Mouse (Mus musculus) kidney, embryonic 16.5 days (tissue): ENCODE data around the gene Lactbl1. TPM values are rescaled to one million over a fixed set of nuclear protein-coding genes. Genes with fewer than 3 reads are reported as not detected.

Experiments used
- ATAC-seq: fragments of 200-750 bp; cut with Nextera tagmentation; 2 replicates; pipeline ENCODE4 v1.8.0; 2017; ENCODE audit warnings: moderate TSS enrichment; ENCODE audit not compliant: low FRiP score, low TSS enrichment
- H3K27ac ChIP-seq: fragments of 300-500 bp; sonication (generic); 2 replicates; pipeline ENCODE4 v1.5.1; 2014; ENCODE audit warnings: low read length
- H3K27me3 ChIP-seq: fragments of 300-500 bp; sonication (generic); 2 replicates; pipeline ENCODE4 v1.6.1; 2014; ENCODE audit warnings: low read length, control low read depth, mixed read lengths; ENCODE audit not compliant: insufficient read depth
- H3K36me3 ChIP-seq: fragments of 300-500 bp; sonication (generic); 2 replicates; pipeline ENCODE4 v1.6.1; 2014; ENCODE audit warnings: low read length, control low read depth, mixed read lengths; ENCODE audit not compliant: insufficient read depth
- H3K4me1 ChIP-seq: fragments of 300-500 bp; sonication (generic); 2 replicates; pipeline ENCODE4 v1.6.1; 2014; ENCODE audit warnings: low read length, control low read depth, mixed read lengths; ENCODE audit not compliant: insufficient read depth
- H3K4me2 ChIP-seq: fragments of 300-500 bp; sonication (generic); replicated peaks from 2 replicates; pipeline ENCODE4 v1.6.1; 2014; ENCODE audit warnings: low read depth, low read length
- H3K4me3 ChIP-seq: fragments of 300-500 bp; sonication (generic); 2 replicates; pipeline ENCODE4 v1.5.1; 2014; ENCODE audit warnings: mild to moderate bottlenecking, low read length
- H3K9ac ChIP-seq: fragments of 300-500 bp; sonication (generic); replicated peaks from 2 replicates; pipeline ENCODE4 v1.6.1; 2014; ENCODE audit warnings: low read length
- H3K9me3 ChIP-seq: fragments of 300-500 bp; sonication (generic); 2 replicates; pipeline ENCODE4 v1.6.1; 2016; ENCODE audit warnings: low read length, control low read depth
- WGBS: fragments of 180-500 bp; shearing (Covaris S2); extraction: QIAGEN DNeasy Blood & Tissue Kit; methylation state at CpG from one replicate; pipeline ENCODE4 v1.1.7; 2014; 5-methylcytosine and 5-hydroxymethylcytosine counted together
- polyA plus RNA-seq: library from polyadenylated mRNA; unstranded; fragments of >200 nt; fragmentation: Nextera tagmentation; extraction: Ambion mirVana; gene quantifications from 2 replicates; pipeline ENCODE4 v1.2.1, GENCODE M21; 2015

Lactbl1 gene
- polyA plus RNA-seq, 1 experiment from 2014 or later, result not detected

GRCm38 (mm10) chr4:136650261-136650660 lies 27.8 kb downstream of the Lactbl1 start:
- H3K4me2 ChIP-seq, result no peak overlapping the region
- 47% methylated on average over 8 of the region's 8 CpGs for WGBS
- peak overlapping the region; percentile 39 for H3K27ac ChIP-seq

DNA sequence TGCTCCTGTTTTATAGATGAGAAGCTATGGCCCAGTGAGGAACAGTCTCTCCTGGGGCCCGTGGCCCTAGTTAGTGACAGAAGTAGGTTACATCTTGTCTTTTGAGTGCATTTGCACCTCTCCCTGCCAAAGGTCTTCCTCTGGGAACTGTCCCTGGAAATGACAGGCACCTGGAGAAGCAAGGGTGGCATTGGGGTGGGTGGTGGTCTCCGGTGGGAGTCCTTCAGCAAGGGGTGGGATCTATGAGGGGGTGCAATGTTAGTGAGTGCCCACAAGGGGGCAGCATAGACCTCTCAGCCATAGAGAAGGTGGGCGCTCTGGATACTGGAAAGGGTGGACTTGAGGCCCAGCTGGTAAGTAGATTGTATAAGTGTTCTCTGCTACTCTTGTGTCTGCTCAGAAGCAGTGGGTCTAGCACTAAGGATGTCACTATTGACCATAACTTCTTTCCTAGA lies 29.0 kb downstream of the Lactbl1 start:
- 0 out of 2 replicates have a peak, but pooled peaks cover 2% of the 10 kb centered on the region for H3K9me3 ChIP-seq
- peaks cover 16% of the 10 kb centered on the region for H3K4me1 ChIP-seq
- 61% methylated on average over 3 of the region's 3 CpGs for WGBS
- no peak overlapping the region for H3K4me2 ChIP-seq
- no peak overlapping the region for H3K9ac ChIP-seq
- H3K27ac ChIP-seq, result no peak overlapping the region
- ATAC-seq, result no peak
- no peak overlapping the region for H3K4me3 ChIP-seq
- 0 out of 2 replicates have a peak, but pooled peaks cover 2% of the 10 kb centered on the region for H3K36me3 ChIP-seq
- H3K27me3 ChIP-seq, result no peaks in the 10 kb centered on the region

More at GRCm38 (mm10) chr4:136650261-136650660, 27.8 kb downstream of the Lactbl1 start:
- H3K9ac ChIP-seq, result no peak overlapping the region
- H3K9me3 ChIP-seq, result 0 out of 2 replicates have a peak, but pooled peaks cover 2% of the 10 kb centered on the region
- no peak for ATAC-seq
- no peak overlapping the region for H3K4me3 ChIP-seq
- peaks cover 16% of the 10 kb centered on the region for H3K4me1 ChIP-seq
- no peaks in the 10 kb centered on the region for H3K36me3 ChIP-seq
- no peaks in the 10 kb centered on the region for H3K27me3 ChIP-seq

GRCm38 (mm10) chr4:136651882-136652527 lies 29.6 kb downstream of the Lactbl1 start:
- Histone ChIP-seq H3K4me2 (no peak overlapping the region), H3K9me3 (0 out of 2 replicates have a peak, but pooled peaks cover 2% of the 10 kb centered on the region), H3K27ac (no peak overlapping the region), H3K36me3 (0 out of 2 replicates have a peak, but pooled peaks cover 6% of the 10 kb centered on the region), H3K9ac (no peak overlapping the region), H3K4me3 (no peak overlapping the region), H3K27me3 (no peaks in the 10 kb centered on the region), H3K4me1 (peaks cover 16% of the 10 kb centered on the region)
- no peak for ATAC-seq
- 84% methylated on average over 13 of the region's 13 CpGs for WGBS

DNA sequence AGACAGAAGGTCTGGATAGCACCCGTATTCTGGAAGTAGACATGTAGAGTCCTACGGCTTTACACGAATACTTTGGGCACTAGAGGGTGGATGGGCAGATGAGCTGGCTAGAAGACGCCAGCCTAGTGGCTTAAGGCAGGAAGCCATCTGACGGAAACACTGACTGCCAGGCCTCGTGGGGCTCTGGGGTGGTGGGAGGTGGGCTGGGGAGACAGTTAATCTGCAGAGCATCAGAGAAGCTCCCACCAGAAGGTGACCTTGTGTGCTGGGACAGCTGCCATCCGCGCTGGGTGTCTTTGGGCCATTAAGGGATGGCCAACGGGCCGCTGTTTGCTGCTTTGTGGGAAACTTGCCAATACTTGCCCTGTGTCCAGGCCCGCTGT lies 30.1 kb downstream of the Lactbl1 start:
- 0 out of 2 replicates have a peak, but pooled peaks cover 7% of the 10 kb centered on the region for H3K36me3 ChIP-seq
- no peaks in the 10 kb centered on the region for H3K27me3 ChIP-seq
- no peak overlapping the region for H3K9ac ChIP-seq
- no peak overlapping the region for H3K4me3 ChIP-seq
- no peak overlapping the region for H3K4me2 ChIP-seq
- WGBS, result 76% methylated on average over 11 of the region's 11 CpGs
- no peaks in the 10 kb centered on the region for H3K9me3 ChIP-seq
- H3K27ac ChIP-seq, result no peak overlapping the region
- H3K4me1 ChIP-seq, result peaks cover 16% of the 10 kb centered on the region
- ATAC-seq, result no peak

- H3K9me3 ChIP-seq, result no peaks in the 10 kb centered on the region
- no peak overlapping the region for H3K4me2 ChIP-seq
- no peaks in the 10 kb centered on the region for H3K27me3 ChIP-seq
- peaks cover 8% of the 10 kb centered on the region; the same call in 1 of the 2 replicates for H3K36me3 ChIP-seq
- H3K4me1 ChIP-seq, result peaks cover 16% of the 10 kb centered on the region
- no peak overlapping the region for H3K9ac ChIP-seq
- 66% methylated on average over 6 of the region's 6 CpGs for WGBS
- no peak overlapping the region for H3K4me3 ChIP-seq
- ATAC-seq, result no peak
- H3K27ac ChIP-seq, result no peak overlapping the region
Measured at GRCm38 (mm10) chr4:136653019-136653418, 30.6 kb downstream of the Lactbl1 start.

DNA sequence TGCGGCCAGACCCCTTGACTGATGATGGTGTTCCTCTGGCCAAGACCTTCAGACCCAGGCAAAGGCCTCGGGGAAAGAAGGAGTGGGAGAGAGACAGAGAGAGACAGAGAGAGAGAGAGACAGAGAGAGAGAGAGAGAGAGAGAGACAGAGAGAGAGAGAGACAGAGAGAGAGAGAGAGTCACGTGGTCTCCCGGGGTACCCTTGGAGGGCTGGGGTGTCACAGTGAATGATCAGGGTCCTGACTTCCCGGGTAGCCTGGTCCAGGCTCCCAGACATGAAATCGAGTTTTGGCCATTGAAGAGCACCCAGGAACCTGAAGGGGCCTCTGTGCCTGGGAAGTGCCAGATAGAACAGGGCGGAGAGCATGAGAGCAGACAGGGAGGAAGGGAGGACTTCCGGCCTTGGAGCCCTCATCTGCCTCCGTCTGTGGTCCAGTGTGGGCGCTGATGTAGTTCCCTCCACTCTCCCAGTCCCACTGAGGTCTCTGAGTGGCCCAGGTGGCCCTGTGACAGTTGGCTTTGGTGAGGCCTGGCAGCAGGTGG lies 31.3 kb downstream of the Lactbl1 start:
- Histone ChIP-seq H3K4me1 (peaks cover 13% of the 10 kb centered on the region), H3K9ac (no peak overlapping the region), H3K27ac (no peak overlapping the region), H3K4me2 (no peak overlapping the region), H3K9me3 (no peaks in the 10 kb centered on the region), H3K36me3 (peaks cover 15% of the 10 kb centered on the region; the same call in 1 of the 2 replicates), H3K27me3 (no peaks in the 10 kb centered on the region), H3K4me3 (no peak overlapping the region)
- 77% methylated on average over 10 of the region's 10 CpGs for WGBS
- ATAC-seq, result no peak

GRCm38 (mm10) chr4:136657914-136658313 lies 35.5 kb downstream of the Lactbl1 start:
- ATAC-seq, result no peak
- H3K36me3 ChIP-seq, result peaks cover 36% of the 10 kb centered on the region
- H3K4me3 ChIP-seq, result no peak overlapping the region
- H3K27ac ChIP-seq, result no peak overlapping the region
- H3K9ac ChIP-seq, result no peak overlapping the region
- WGBS, result 81% methylated on average over 3 of the region's 3 CpGs
- no peaks in the 10 kb centered on the region for H3K27me3 ChIP-seq
- no peaks in the 10 kb centered on the region for H3K9me3 ChIP-seq
- H3K4me2 ChIP-seq, result no peak overlapping the region
- no peaks in the 10 kb centered on the region for H3K4me1 ChIP-seq

DNA sequence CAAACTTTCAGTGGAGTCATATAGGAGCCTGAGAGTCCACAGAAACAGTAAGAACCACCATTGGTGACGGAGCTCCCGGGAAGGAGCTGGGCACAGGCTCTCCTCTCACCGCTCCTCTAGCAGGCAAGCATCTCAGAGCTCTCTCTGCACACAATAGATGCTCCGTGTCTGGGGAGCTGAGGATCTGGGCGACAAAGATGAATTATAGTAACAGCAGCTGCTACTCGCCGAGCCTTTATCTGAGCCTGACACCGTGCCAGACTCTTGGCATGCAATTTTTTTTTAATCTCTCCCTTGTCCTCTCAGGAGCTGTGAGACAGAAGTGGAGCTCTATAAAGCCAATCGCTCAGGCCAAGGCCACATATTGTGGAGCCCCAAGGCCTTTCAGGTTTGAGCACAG lies 42.6 kb downstream of the Lactbl1 start:
- H3K27me3 ChIP-seq, result no peaks in the 10 kb centered on the region
- H3K9ac ChIP-seq, result no peak overlapping the region
- no peak overlapping the region for H3K27ac ChIP-seq
- H3K9me3 ChIP-seq, result no peaks in the 10 kb centered on the region
- H3K4me2 ChIP-seq, result no peak overlapping the region
- 77% methylated on average over 9 of the region's 9 CpGs for WGBS
- ATAC-seq, result no peak
- no peaks in the 10 kb centered on the region for H3K4me1 ChIP-seq
- peaks cover 19% of the 10 kb centered on the region for H3K36me3 ChIP-seq
- no peak overlapping the region for H3K4me3 ChIP-seq

- 75% methylated on average over 4 of the region's 4 CpGs for WGBS
- Histone ChIP-seq H3K9me3 (no peaks in the 10 kb centered on the region), H3K27ac (no peak overlapping the region), H3K4me1 (no peaks in the 10 kb centered on the region), H3K4me3 (no peak overlapping the region), H3K9ac (no peak overlapping the region), H3K27me3 (no peaks in the 10 kb centered on the region), H3K36me3 (peaks cover 10% of the 10 kb centered on the region; the same call in 1 of the 2 replicates), H3K4me2 (no peak overlapping the region)
- ATAC-seq, result no peak
Measured at GRCm38 (mm10) chr4:136666002-136666401, 43.6 kb downstream of the Lactbl1 start.

GRCm38 (mm10) chr4:136667757-136668156 lies 45.3 kb downstream of the Lactbl1 start:
- peaks cover 14% of the 10 kb centered on the region; the same call in 1 of the 2 replicates for H3K36me3 ChIP-seq
- ATAC-seq, result no peak
- no peak overlapping the region for H3K4me2 ChIP-seq
- no peaks in the 10 kb centered on the region for H3K4me1 ChIP-seq
- H3K4me3 ChIP-seq, result no peak overlapping the region
- 68% methylated on average over 10 of the region's 10 CpGs for WGBS
- no peaks in the 10 kb centered on the region for H3K9me3 ChIP-seq
- H3K27ac ChIP-seq, result no peak overlapping the region
- no peaks in the 10 kb centered on the region for H3K27me3 ChIP-seq
- H3K9ac ChIP-seq, result no peak overlapping the region
